Mouse (Mus musculus) kidney, adult 2 months (tissue): ENCODE data around the gene Stk38.
A peak's percentile ranks its signal among the peaks of the same experiment; 100 is the strongest.

Source experiments
- CTCF ChIP-seq: fragments of 200-500 bp; conservative IDR thresholded peaks from 2 replicates; pipeline ENCODE4 v1.5.1; 2011; ENCODE audit warnings: low read depth, mild to moderate bottlenecking, control low read depth, low read length, moderate library complexity, mixed read lengths; ENCODE audit not compliant: insufficient read depth, insufficient read length
- POLR2A ChIP-seq: fragments of 200-500 bp; IDR thresholded peaks from one replicate; pipeline ENCODE4 v1.6.1; 2011; ENCODE audit warnings: low read depth, low read length, control low read depth

- TF ChIP-seq CTCF = peak; percentile 83
- TF ChIP-seq POLR2A = no peak
Observed at GRCm38 (mm10) chr17:28926866-28927635, 80.7 kb downstream of the Stk38 start.
